Mouse (Mus musculus) embryonic facial prominence, embryonic 14.5 days (tissue): ENCODE results near the gene Smarca1. TPM values are rescaled to one million over a fixed set of nuclear protein-coding genes. Genes with fewer than 3 reads are reported as not detected.

Experiments
- ATAC-seq: fragments of 200-750 bp; cut with Nextera tagmentation; 2 replicates; pipeline ENCODE4 v1.8.0; 2017; ENCODE audit warnings: low read depth, moderate number of reproducible peaks, moderate TSS enrichment
- DNase-seq: peaks from one replicate; pipeline ENCODE4 v3.0.0-alpha.2; 2015; ENCODE audit warnings: low spot score
- H3K27ac ChIP-seq: fragments of 300-500 bp; sonication (generic); replicated peaks from 2 replicates; pipeline ENCODE4 v1.5.1; 2014; ENCODE audit warnings: low read depth, mild to moderate bottlenecking, low read length, moderate library complexity
- H3K27me3 ChIP-seq: fragments of 300-500 bp; sonication (generic); replicated peaks from 2 replicates; pipeline ENCODE4 v1.6.1; 2014; ENCODE audit warnings: low read length; ENCODE audit not compliant: control insufficient read depth, insufficient read depth
- H3K36me3 ChIP-seq: fragments of 300-500 bp; sonication (generic); 2 replicates; pipeline ENCODE4 v1.6.1; 2014; ENCODE audit warnings: low read length, mixed read lengths; ENCODE audit not compliant: control insufficient read depth, insufficient read depth
- H3K4me1 ChIP-seq: fragments of 300-500 bp; sonication (generic); 2 replicates; pipeline ENCODE4 v1.6.1; 2014; ENCODE audit warnings: antibody characterized with exemption, low read length; ENCODE audit not compliant: control insufficient read depth, insufficient read depth
- H3K4me2 ChIP-seq: fragments of 300-500 bp; sonication (generic); 2 replicates; pipeline ENCODE4 v1.6.1; 2014; ENCODE audit warnings: low read depth, mild to moderate bottlenecking, low read length, moderate library complexity, mixed read lengths
- H3K4me3 ChIP-seq: fragments of 300-500 bp; sonication (generic); 2 replicates; pipeline ENCODE4 v1.5.1; 2014; ENCODE audit warnings: low read depth, mild to moderate bottlenecking, low read length
- H3K9ac ChIP-seq: fragments of 300-500 bp; sonication (generic); 2 replicates; pipeline ENCODE4 v1.6.1; 2014; ENCODE audit warnings: low read depth, mild to moderate bottlenecking, low read length, moderate library complexity, mixed read lengths
- H3K9me3 ChIP-seq: fragments of 300-500 bp; sonication (generic); 2 replicates; pipeline ENCODE4 v1.6.1; 2016; ENCODE audit warnings: low read length; ENCODE audit not compliant: control insufficient read depth
- WGBS: fragments of 180-500 bp; shearing (Covaris S2); extraction: QIAGEN DNeasy Blood & Tissue Kit; methylation state at CpG from one replicate; pipeline ENCODE4 v1.1.7; 2014; 5-methylcytosine and 5-hydroxymethylcytosine counted together
- polyA plus RNA-seq: library from polyadenylated mRNA; unstranded; fragments of >200 nt; fragmentation: Nextera tagmentation; extraction: Ambion mirVana; gene quantifications from 2 replicates; pipeline ENCODE4 v1.2.1, GENCODE M21; 2014

Gene Smarca1
- polyA plus RNA-seq, 1 experiment from 2014 or later, result 30.1 TPM

- H3K9me3 ChIP-seq, result no peaks in the 10 kb centered on the region
- H3K27me3 ChIP-seq, result no peaks in the 10 kb centered on the region
- H3K27ac ChIP-seq, result no peak overlapping the region
- no peaks in the 10 kb centered on the region for H3K36me3 ChIP-seq
- H3K4me2 ChIP-seq, result no peak overlapping the region
- ATAC-seq (no peak), DNase-seq (no peak)
- no peaks in the 10 kb centered on the region for H3K4me1 ChIP-seq
- H3K9ac ChIP-seq, result no peak overlapping the region
- no peak overlapping the region for H3K4me3 ChIP-seq
- WGBS, result 67% methylated on average over 1 of the region's 1 CpGs
Observed at GRCm38 (mm10) chrX:47835835-47836195, 57.0 kb downstream of the Smarca1 start.

GRCm38 (mm10) chrX:47835098-47835834 lies 57.5 kb downstream of the Smarca1 start:
- DNase-seq, result peak; percentile 10
- no peaks in the 10 kb centered on the region for H3K36me3 ChIP-seq
- no peak for ATAC-seq
- H3K27me3 ChIP-seq, result no peaks in the 10 kb centered on the region
- no peak overlapping the region for H3K9ac ChIP-seq
- H3K4me2 ChIP-seq, result no peak overlapping the region
- H3K4me1 ChIP-seq, result no peaks in the 10 kb centered on the region
- no peaks in the 10 kb centered on the region for H3K9me3 ChIP-seq
- 55% methylated on average over 6 of the region's 6 CpGs for WGBS
- H3K4me3 ChIP-seq, result no peak overlapping the region
- H3K27ac ChIP-seq, result no peak overlapping the region

GRCm38 (mm10) chrX:47833431-47833830 lies 59.3 kb downstream of the Smarca1 start:
- Histone ChIP-seq H3K27ac (no peak overlapping the region), H3K9ac (no peak overlapping the region)
- 80% methylated on average over 2 of the region's 2 CpGs for WGBS

GRCm38 (mm10) chrX:47820566-47820965 lies 72.2 kb downstream of the Smarca1 start:
- Histone ChIP-seq H3K4me2 (no peak overlapping the region), H3K27ac (no peak overlapping the region), H3K4me1 (no peaks in the 10 kb centered on the region), H3K9me3 (no peaks in the 10 kb centered on the region), H3K4me3 (no peak overlapping the region), H3K36me3 (0 out of 2 replicates have a peak, but pooled peaks cover 13% of the 10 kb centered on the region), H3K27me3 (no peaks in the 10 kb centered on the region), H3K9ac (no peak overlapping the region)
- DNase-seq (peak; percentile 8), ATAC-seq (no peak)
- WGBS, result 64% methylated on average over 2 of the region's 2 CpGs

More at GRCm38 (mm10) chrX:47833431-47833830, 59.3 kb downstream of the Smarca1 start:
- Histone ChIP-seq H3K36me3 (no peaks in the 10 kb centered on the region), H3K4me2 (no peak overlapping the region), H3K4me1 (no peaks in the 10 kb centered on the region), H3K27me3 (no peaks in the 10 kb centered on the region), H3K4me3 (no peak overlapping the region), H3K9me3 (no peaks in the 10 kb centered on the region)
- DNase-seq, result no peak
- ATAC-seq, result no peak

GRCm38 (mm10) chrX:47808717-47809116 lies 84.1 kb downstream of the Smarca1 start:
- 83% methylated on average over 2 of the region's 2 CpGs for WGBS
- no peak overlapping the region for H3K4me3 ChIP-seq
- no peaks in the 10 kb centered on the region for H3K27me3 ChIP-seq
- no peak overlapping the region for H3K4me2 ChIP-seq
- no peak for DNase-seq
- H3K9ac ChIP-seq, result no peak overlapping the region
- no peak overlapping the region for H3K27ac ChIP-seq
- no peaks in the 10 kb centered on the region for H3K9me3 ChIP-seq
- ATAC-seq, result no peak
- no peaks in the 10 kb centered on the region for H3K4me1 ChIP-seq
- H3K36me3 ChIP-seq, result no peaks in the 10 kb centered on the region

- WGBS, result 82% methylated on average over 1 of the region's 1 CpGs
- Histone ChIP-seq H3K4me3 (no peak overlapping the region), H3K36me3 (no peaks in the 10 kb centered on the region), H3K4me1 (no peaks in the 10 kb centered on the region), H3K27ac (no peak overlapping the region), H3K4me2 (no peak overlapping the region), H3K9ac (no peak overlapping the region), H3K9me3 (no peaks in the 10 kb centered on the region), H3K27me3 (no peaks in the 10 kb centered on the region)
- DNase-seq (no peak), ATAC-seq (no peak)
Observed at GRCm38 (mm10) chrX:47764440-47764839, 128.3 kb downstream of the Smarca1 start.

DNA sequence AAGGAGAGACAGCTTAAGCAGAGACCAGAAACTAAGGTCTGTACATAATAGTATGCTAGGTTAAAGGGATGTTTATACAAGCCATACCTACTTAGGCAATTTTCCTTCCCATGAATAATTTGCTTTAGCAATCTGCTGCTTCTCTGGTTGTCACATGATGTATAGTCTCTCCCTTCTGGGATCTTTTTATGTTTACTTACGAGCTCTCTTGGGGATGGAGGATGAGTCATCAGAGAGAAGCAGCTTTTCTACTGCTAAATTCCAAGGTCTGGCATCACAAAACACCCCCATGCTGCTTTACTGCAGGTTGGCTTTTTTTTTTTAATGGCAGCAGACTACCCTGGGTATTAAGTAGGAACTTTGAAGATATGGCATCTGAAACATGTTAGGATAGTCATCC lies 132.6 kb downstream of the Smarca1 start:
- DNase-seq, result peak; percentile 7
- WGBS, result 42% methylated on average over 1 of the region's 1 CpGs
- no peak overlapping the region for H3K4me2 ChIP-seq
- ATAC-seq, result no peak
- no peaks in the 10 kb centered on the region for H3K4me1 ChIP-seq
- no peaks in the 10 kb centered on the region for H3K27me3 ChIP-seq
- no peak overlapping the region for H3K27ac ChIP-seq
- H3K4me3 ChIP-seq, result no peak overlapping the region
- no peaks in the 10 kb centered on the region for H3K36me3 ChIP-seq
- no peaks in the 10 kb centered on the region for H3K9me3 ChIP-seq
- H3K9ac ChIP-seq, result no peak overlapping the region

Other genes starting within 250 kb of the Smarca1 start
- 19.6 and 21.3 TPM in 2 replicates for gene Ocrl, start 19.4 kb upstream of the Smarca1 start, polyA plus RNA-seq
- 10.6 and 11.4 TPM in 2 replicates for gene Apln, start 141.9 kb upstream of the Smarca1 start, polyA plus RNA-seq
- gene Xpnpep2, start 215.8 kb upstream of the Smarca1 start, polyA plus RNA-seq, result 4.6 and 5.8 TPM in 2 replicates